Mouse (Mus musculus) kidney, embryonic 14.5 days (tissue): ENCODE measurements at regions not wholly inside any gene's neighbourhood (a gene's known extent, or its start where the extent isn't known, plus 50 kb on each side); places are given as distances from the start of the nearest gene placed in this dataset.

Source experiments
- ATAC-seq: fragments of 200-750 bp; cut with Nextera tagmentation; 2 replicates; pipeline ENCODE4 v1.8.0; 2017; ENCODE audit warnings: moderate number of reproducible peaks, mild to moderate bottlenecking, moderate TSS enrichment, moderate library complexity; ENCODE audit not compliant: low FRiP score, low TSS enrichment
- H3K27ac ChIP-seq: fragments of 300-500 bp; sonication (generic); 2 replicates; pipeline ENCODE4 v1.5.1; 2014; ENCODE audit warnings: low read depth, mild to moderate bottlenecking, low read length, moderate library complexity, mixed read lengths
- H3K27me3 ChIP-seq: fragments of 300-500 bp; sonication (generic); 2 replicates; pipeline ENCODE4 v1.6.1; 2014; ENCODE audit warnings: mild to moderate bottlenecking, low read length; ENCODE audit not compliant: control insufficient read depth, insufficient read depth
- H3K36me3 ChIP-seq: fragments of 300-500 bp; sonication (generic); 2 replicates; pipeline ENCODE4 v1.6.1; 2014; ENCODE audit warnings: low read length, mixed read lengths; ENCODE audit not compliant: control insufficient read depth, insufficient read depth
- H3K4me1 ChIP-seq: fragments of 300-500 bp; sonication (generic); 2 replicates; pipeline ENCODE4 v1.6.1; 2014; ENCODE audit warnings: low read length, mixed read lengths; ENCODE audit not compliant: control insufficient read depth, insufficient read depth
- H3K4me2 ChIP-seq: fragments of 300-500 bp; sonication (generic); replicated peaks from 2 replicates; pipeline ENCODE4 v1.6.1; 2014; ENCODE audit warnings: low read depth, mild to moderate bottlenecking, low read length
- H3K4me3 ChIP-seq: fragments of 300-500 bp; sonication (generic); 2 replicates; pipeline ENCODE4 v1.5.1; 2014; ENCODE audit warnings: mild to moderate bottlenecking, low read length
- H3K9ac ChIP-seq: fragments of 300-500 bp; sonication (generic); 2 replicates; pipeline ENCODE4 v1.6.1; 2014; ENCODE audit warnings: low read depth, mild to moderate bottlenecking, low read length, moderate library complexity
- H3K9me3 ChIP-seq: fragments of 300-500 bp; sonication (generic); 2 replicates; pipeline ENCODE4 v1.6.1; 2016; ENCODE audit warnings: low read length; ENCODE audit not compliant: control insufficient read depth
- WGBS: fragments of 180-500 bp; shearing (Covaris S2); extraction: QIAGEN DNeasy Blood & Tissue Kit; methylation state at CpG from one replicate; pipeline ENCODE4 v1.1.7; 2014; 5-methylcytosine and 5-hydroxymethylcytosine counted together

DNA sequence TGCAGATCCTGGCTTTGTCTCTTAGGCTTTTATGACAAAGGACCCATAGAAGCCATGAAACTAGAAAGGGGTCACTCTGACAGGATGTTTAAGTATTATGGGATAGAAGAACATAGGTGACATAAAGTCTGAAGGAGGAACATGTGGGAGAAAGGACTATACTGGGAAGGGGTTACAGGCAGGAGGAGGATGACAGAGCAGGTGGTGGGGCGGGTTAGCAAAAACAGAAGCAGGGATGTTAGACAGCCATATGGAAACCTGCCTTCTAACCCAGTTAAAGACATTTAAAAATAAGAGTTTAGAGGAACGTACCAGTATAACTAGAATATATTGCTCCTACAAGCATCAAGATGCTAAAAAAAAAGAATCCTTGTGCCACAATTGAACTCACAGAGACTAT is 438.9 kb upstream of the Htr2a start:
- no peak overlapping the region for H3K27ac ChIP-seq
- no peak for ATAC-seq
- WGBS = 92% methylated on average over 2 of the region's 2 CpGs

DNA sequence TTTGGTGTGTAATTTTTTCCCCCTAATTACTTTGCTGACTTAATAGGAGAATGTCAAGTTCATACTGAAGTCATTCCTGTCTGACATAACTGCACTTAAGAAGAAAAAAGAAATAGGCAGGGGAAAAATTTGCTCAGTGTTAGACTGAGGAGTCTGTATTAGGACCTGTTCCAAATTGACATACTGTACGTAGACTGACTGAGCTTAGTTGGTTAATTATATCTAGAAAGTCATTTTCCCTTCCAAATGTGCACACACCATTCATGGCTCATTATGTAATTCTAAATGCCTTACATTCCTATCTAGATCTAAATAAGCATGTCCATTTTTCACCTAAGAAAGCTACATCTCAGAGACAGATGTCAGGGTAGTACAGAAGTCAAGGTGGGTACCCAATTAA is 435.6 kb upstream of the Htr2a start:
- Histone ChIP-seq H3K27me3 (no peaks in the 10 kb centered on the region), H3K36me3 (no peaks in the 10 kb centered on the region), H3K4me3 (no peak overlapping the region), H3K9ac (no peak overlapping the region), H3K4me2 (no peak overlapping the region), H3K27ac (no peak overlapping the region), H3K9me3 (no peaks in the 10 kb centered on the region), H3K4me1 (no peaks in the 10 kb centered on the region)
- WGBS = 87% methylated on average over 1 of the region's 1 CpGs
- ATAC-seq = no peak

More for the DNA sequence above, 438.9 kb upstream of the Htr2a start:
- Histone ChIP-seq H3K27me3 (no peaks in the 10 kb centered on the region), H3K4me1 (no peaks in the 10 kb centered on the region), H3K9me3 (no peaks in the 10 kb centered on the region), H3K4me3 (no peak overlapping the region), H3K36me3 (no peaks in the 10 kb centered on the region), H3K9ac (no peak overlapping the region), H3K4me2 (no peak overlapping the region)

DNA sequence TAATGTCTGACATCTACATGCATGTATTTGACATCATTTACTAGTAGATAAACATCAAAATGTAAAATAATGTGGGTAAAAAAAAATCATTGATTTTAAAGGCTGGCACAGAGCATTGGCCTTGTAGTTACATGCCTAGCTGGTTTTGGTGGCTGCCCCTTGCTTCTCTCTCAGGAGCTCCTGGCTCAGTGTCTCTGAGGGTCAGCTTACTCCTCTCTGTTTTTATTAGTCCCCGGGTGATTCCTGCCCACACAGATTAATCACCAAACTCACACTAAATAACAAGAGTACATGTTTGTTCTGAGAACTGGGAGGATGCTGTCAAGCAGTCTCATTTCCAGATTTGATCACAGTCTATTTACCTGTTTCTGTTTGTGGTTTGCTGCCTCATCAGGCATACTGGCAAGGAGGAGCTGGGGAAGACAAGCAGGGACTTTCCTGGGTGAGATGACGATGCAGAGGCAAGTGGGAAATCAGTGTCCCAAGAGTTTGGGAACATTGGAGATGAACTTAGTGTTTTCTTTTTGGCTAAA is 422.7 kb upstream of the Htr2a start:
- ATAC-seq = peak; percentile 79
- H3K36me3 ChIP-seq = no peaks in the 10 kb centered on the region
- H3K9me3 ChIP-seq = no peaks in the 10 kb centered on the region
- H3K9ac ChIP-seq = no peak overlapping the region
- no peaks in the 10 kb centered on the region for H3K27me3 ChIP-seq
- 16% methylated on average over 2 of the region's 2 CpGs for WGBS
- no peak overlapping the region for H3K27ac ChIP-seq
- H3K4me2 ChIP-seq = no peak overlapping the region
- no peak overlapping the region for H3K4me3 ChIP-seq
- no peaks in the 10 kb centered on the region for H3K4me1 ChIP-seq

DNA sequence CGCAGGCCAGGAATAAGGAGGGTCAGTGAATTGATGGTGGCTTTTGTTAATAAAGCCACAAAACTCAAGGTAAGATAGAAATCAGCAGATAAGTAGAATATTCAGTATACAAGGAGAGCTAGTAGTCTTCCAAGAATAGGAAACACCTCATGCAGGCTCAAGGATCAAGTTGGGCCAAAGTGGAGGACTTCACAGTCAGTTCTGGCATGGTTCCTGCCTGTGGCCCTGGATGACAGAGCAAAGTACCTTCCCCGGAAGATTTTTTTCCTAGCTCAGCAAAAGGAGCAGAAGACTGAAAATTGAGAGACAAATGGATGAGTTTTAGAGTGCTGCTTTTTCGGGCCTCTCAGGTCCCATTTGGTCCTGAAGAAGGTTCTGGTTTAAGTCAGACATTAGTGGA is 420.9 kb upstream of the Htr2a start:
- no peaks in the 10 kb centered on the region for H3K9me3 ChIP-seq
- WGBS = 95% methylated on average over 3 of the region's 3 CpGs
- no peaks in the 10 kb centered on the region for H3K4me1 ChIP-seq
- no peak overlapping the region for H3K9ac ChIP-seq
- ATAC-seq = no peak
- H3K36me3 ChIP-seq = no peaks in the 10 kb centered on the region
- H3K27ac ChIP-seq = no peak overlapping the region
- H3K4me3 ChIP-seq = no peak overlapping the region
- H3K27me3 ChIP-seq = no peaks in the 10 kb centered on the region
- H3K4me2 ChIP-seq = no peak overlapping the region

DNA sequence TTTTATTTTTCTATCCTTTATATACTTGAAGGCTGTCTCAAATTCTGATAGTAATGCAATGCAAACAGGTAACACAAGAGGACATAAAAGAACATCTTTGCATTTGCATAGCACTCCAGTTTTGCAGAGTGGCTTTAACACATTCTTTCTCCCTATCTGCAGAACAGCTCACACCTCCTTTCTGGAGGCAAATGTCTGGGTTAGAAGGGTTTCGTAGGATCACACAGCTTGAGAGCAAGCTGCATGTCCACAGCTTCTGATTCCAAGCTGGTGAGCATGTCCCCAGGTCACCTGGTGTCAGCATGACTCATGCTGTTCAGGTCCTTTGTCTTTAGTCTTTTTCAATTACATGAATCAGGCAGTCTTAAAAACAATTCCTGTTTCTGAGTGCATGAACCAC is 418.5 kb upstream of the Htr2a start:
- 63% methylated on average over 1 of the region's 1 CpGs for WGBS
- H3K9me3 ChIP-seq = no peaks in the 10 kb centered on the region
- no peaks in the 10 kb centered on the region for H3K4me1 ChIP-seq
- ATAC-seq = no peak
- H3K36me3 ChIP-seq = no peaks in the 10 kb centered on the region
- no peak overlapping the region for H3K4me2 ChIP-seq
- H3K27ac ChIP-seq = no peak overlapping the region
- H3K27me3 ChIP-seq = no peaks in the 10 kb centered on the region
- H3K4me3 ChIP-seq = no peak overlapping the region
- H3K9ac ChIP-seq = no peak overlapping the region

DNA sequence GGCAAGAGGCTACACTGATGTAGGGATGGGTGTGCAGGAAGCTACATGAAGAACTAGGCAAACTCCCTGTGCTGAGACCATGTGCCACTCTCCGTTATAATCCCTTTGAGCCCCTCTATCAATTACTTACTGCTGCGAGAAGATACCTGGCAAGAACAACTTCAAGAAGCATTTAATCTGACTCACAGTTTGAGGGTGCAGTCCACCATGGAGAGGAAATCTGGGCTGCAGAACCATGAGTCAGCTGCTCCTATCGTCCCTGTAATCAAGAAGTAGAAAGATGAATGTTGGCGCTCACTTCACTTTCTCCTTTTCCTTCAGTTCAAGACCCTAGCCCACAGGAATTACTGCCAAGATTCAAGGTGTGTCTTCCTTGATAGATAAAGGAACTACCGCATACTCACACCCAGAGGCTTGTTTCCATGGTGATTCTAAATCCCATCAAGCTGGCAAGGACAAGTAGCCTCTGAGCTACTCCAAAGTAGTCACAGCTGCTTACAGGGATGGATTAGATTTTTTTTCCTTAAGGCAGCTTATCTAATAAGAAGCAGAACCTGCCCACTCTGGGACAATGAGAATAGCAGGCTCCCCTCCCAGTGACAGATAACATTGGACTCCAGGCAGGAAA is 411.0 kb upstream of the Htr2a start:
- Histone ChIP-seq H3K4me3 (no peak overlapping the region), H3K9me3 (no peaks in the 10 kb centered on the region), H3K4me1 (no peaks in the 10 kb centered on the region), H3K27me3 (no peaks in the 10 kb centered on the region), H3K4me2 (no peak overlapping the region), H3K9ac (no peak overlapping the region), H3K36me3 (no peaks in the 10 kb centered on the region), H3K27ac (no peak overlapping the region)
- WGBS = 83% methylated on average over 5 of the region's 5 CpGs
- ATAC-seq = no peak

DNA sequence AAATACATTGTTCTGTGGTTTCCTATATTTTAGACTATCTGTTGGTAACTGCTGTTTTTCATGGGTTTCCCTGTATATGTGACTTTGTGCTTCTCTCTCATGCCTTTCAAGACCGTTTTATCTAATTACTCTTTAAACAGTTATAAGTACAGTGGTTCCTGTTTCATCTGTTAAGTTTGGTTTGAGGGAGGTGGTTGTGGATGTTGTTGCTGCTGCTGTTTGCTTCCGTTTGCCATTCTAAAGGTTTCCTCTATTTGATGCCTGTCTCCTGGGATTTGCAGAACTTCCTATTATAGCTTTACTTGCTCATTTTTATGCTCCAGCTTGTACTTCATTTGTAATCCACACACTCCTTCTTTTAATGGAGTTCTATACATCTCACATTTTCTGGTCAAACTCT is 400.4 kb upstream of the Htr2a start:
- Histone ChIP-seq H3K4me1 (no peaks in the 10 kb centered on the region), H3K9me3 (no peaks in the 10 kb centered on the region), H3K27me3 (no peaks in the 10 kb centered on the region), H3K4me2 (no peak overlapping the region), H3K9ac (no peak overlapping the region), H3K36me3 (no peaks in the 10 kb centered on the region), H3K27ac (no peak overlapping the region), H3K4me3 (no peak overlapping the region)
- no peak for ATAC-seq
- 65% methylated on average over 2 of the region's 2 CpGs for WGBS

DNA sequence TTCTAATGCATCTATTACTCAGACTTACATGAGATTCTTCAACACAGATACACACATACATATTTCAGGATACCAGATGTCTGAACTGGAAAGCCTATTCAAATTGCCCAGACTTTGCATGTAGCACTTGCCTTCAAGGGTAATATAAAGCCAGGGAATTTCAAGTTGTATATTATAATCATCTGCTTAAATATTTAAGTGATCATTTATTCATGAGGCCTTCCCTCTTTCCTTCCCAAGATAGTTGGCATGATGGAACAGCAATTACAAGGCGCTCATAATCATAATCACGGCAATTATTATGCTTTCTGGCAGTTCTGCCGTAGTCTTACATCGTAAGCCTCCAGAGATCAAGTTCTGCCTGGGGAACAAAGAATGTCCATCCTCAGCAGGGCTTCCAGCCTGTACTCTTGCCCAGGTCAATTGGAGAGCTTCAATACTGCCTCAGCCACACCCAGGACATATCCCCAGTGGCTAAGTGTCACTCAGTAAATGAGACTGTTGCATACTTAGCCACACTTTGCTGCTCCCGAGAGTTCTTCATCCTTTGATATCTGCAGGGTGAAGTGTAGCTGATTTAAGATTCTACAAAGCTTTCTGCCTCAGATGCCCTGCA is 391.3 kb upstream of the Htr2a start:
- Histone ChIP-seq H3K9ac (no peak overlapping the region), H3K27ac (no peak overlapping the region), H3K4me3 (no peak overlapping the region), H3K9me3 (no peaks in the 10 kb centered on the region), H3K36me3 (no peaks in the 10 kb centered on the region), H3K27me3 (no peaks in the 10 kb centered on the region), H3K4me2 (no peak overlapping the region), H3K4me1 (no peaks in the 10 kb centered on the region)
- WGBS = 91% methylated on average over 5 of the region's 5 CpGs
- ATAC-seq = no peak

DNA sequence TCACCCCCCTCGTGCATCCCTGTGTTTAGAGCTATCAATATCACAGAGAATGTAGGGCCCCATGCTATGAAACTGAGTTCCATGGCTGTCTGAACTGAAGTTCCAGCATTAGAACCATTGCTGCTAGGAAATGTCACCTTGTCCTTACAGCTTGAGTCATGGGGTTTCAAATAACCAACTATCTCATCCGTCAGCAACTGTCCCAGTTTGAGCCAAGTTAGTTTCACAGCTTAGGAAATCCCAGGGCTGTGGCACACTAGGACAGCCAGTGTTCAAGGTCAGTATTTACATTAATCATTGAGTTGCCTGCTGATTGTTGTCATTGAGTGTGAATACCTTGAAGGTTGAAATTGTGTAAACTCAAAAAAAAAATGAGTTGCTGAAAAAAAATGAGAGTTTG is 390.6 kb upstream of the Htr2a start:
- H3K4me1 ChIP-seq = no peaks in the 10 kb centered on the region
- no peak overlapping the region for H3K27ac ChIP-seq
- no peak overlapping the region for H3K9ac ChIP-seq
- no peaks in the 10 kb centered on the region for H3K9me3 ChIP-seq
- no peak for ATAC-seq
- no peak overlapping the region for H3K4me3 ChIP-seq
- H3K4me2 ChIP-seq = no peak overlapping the region
- H3K36me3 ChIP-seq = no peaks in the 10 kb centered on the region
- WGBS = 42% methylated on average over 2 of the region's 2 CpGs
- no peaks in the 10 kb centered on the region for H3K27me3 ChIP-seq
